Mouse (Mus musculus) ZHBTc4 (cell line): ENCODE measurements around the gene Ppp1r3e.

Experiments used
- DNase-seq: peaks from one replicate; pipeline ENCODE4 v3.0.0-alpha.2; 2011; ENCODE audit warnings: low read depth, low spot score

Ppp1r3e gene

DNA sequence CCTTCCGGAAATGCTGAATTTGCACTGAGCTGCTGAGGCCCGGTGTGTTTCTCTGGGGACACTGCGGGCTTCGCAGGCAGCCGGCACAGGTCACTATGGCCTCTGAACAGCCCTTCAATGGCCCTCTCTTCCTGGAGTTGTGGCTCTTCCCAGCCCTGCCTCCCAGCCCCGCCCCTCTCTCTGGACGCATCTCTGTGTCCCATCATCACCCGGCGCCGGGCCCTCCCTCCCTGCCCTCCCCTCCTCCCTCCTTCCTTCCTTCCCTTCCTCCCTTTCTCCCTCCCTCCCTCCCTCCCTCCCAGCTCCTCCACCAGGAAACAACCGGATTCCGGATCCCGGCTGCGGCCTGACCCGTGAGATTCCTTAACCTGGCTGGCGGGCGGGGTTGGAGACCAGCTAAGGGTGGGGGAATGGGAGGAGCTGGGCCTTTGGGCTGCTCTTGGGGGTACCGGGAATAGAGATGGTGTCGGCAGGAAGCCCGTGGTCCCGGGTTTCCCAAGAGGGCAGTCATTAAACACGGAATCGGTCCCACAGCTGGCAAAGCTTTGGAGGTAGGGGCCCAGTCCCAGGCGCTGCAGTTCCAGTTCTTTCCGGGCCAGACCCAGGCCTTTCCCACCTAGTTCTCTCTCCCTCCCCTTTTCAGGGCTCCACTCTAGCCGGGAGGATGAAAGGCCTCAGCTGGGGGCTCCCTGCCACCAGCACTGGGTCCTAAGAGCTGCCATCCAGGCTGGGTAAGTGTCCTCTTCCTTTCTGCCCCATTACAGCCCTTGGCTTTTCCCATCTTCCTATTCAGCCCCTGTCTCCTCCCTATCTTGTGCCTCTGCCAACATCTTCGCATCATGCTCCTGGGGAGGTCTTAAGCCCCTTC is 6.0 kb upstream of the Ppp1r3e start, which contains the start of the genes Bcl2l2 and Gm20521:
Bcl2l2 (plus strand) TSS at position 224 of the 868 bp plus-strand sequence.
Gm20521 (plus strand) TSS at position 288 of the 868 bp plus-strand sequence.
- peak; percentile 93 for DNase-seq

DNA sequence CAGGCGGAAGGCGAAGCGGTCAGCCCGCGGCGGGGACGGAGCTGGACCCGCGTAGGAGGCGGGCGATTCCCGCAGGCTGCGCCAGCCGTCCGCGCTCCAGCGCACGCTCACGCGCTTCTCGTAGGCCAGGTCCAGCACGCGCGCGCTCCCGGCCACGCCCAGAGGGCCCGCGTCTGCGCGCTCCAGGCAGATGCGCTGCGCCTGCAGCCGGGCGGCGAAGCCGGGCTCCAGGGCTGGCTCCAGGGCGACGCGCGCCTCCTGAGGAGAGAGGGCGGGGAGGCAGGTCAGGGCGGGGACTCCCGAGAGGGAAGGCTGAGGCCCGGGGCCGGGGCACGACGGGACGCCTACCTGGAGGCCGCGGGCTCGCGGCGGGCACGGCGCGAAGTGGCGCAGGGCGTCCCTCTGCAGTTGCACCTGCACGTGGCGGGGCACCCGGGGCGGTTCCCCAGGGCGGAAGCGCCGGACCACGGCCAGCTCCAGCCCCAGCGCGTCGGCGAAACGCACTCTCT is 757 bp downstream of the Ppp1r3e start:
- DNase-seq = peak; percentile 97

- peak; percentile 86 for DNase-seq
Measured at GRCm38 (mm10) chr14:54875844-54876538, 1.4 kb downstream of the Ppp1r3e start.

DNA sequence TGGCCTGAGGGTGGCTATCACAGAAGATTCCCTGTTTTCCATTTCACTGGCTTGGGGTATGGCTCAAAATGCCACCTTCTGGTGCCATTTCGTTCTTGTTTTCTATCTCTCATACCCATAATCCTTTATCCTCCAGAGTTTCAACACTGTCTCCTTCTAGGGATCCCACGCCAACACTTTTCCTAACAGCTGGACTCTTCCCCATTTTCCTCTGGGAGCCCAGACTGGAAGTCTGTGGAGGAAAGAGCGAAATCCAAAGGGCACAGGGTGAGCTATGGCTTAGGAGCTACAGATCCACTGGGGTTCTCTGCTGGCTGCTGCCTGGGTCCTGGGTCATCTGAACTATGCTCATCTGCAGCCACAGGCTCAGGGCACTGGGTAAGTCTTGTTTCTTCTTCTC is 3.2 kb downstream of the Ppp1r3e start:
- DNase-seq = no peak

- DNase-seq = no peak
Measured at GRCm38 (mm10) chr14:54870861-54871260, 6.5 kb downstream of the Ppp1r3e start, which contains the start of gene Homez. Homez (minus strand) TSS chr14:54870961.

DNA sequence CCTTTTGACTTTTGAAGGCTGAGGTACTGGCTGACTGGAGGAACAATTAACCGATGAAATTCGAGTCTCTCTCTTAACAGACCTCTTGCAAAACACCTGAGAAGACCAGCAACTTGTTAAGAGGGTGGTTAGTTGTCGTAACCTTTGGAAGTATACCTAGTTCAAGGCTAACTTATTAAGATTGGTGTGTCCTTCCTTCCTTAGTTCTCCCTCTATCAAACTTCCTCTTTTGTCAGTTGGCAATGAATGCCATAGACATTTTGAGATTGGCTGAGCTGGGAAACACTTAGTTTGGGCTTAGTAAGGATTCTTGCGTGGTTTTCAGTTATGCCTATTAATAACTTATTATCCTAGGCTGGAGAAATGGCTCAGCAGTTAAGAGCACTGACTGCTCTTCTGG is 9.3 kb downstream of the Ppp1r3e start:
- no peak for DNase-seq

- peak; percentile 82 for DNase-seq
Measured at GRCm38 (mm10) chr14:54866936-54867335, 10.4 kb downstream of the Ppp1r3e start.

DNA sequence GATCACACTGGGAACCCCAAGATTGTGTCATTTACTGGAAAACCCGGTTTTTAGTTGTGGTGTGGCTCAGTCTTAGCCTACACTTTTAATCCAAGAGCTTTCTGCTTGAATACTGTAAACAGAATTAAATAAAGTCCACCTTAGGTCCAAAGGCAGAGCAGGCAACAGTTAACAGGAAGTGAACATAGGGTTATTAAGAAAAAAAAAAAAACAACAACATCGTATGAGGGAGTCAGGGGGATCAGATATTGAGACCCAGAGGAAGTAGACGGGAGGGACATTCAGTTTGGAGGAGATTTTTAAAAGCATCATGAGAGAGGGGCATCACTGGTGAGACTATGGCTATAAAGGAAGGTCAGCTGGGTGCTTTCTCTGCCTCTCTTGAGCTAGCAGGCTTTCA is 11.1 kb downstream of the Ppp1r3e start:
- no peak for DNase-seq

GRCm38 (mm10) chr14:54865626-54866025 is 11.7 kb downstream of the Ppp1r3e start:
- no peak for DNase-seq

DNA sequence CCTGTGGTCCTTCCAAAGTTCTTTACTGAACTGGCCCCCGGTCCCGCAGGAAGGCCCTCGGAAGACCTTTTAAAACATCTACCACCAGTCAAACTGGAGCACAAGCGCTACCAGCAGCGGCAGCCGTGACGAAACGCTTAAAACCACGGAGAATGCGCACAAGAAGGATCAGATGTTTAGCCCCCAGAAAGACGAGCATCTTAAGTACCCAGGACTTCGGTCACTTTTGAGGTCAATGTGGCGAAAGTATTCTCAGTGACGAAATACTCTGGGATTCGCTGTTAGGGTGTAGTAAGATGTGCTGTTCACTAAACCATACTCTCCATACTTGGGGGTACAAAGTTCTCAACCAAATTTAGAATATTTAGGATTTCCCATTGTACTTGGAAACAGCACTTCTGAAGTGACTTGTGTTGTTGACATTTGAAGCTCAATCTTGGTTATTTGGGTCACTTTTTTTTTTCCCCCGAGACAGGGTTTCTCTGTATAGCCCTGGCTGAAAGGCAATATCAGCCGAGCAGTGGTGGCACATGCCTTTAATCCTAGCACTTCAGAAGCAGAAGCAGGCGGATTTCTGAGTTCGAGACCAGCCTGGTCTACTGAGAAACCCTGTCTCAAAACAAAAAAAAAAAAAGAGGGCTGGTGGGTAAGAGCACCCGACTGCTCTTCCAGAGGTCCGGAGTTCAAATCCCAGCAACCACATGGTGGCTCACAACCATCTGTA is 12.9 kb downstream of the Ppp1r3e start:
- no peak for DNase-seq

DNA sequence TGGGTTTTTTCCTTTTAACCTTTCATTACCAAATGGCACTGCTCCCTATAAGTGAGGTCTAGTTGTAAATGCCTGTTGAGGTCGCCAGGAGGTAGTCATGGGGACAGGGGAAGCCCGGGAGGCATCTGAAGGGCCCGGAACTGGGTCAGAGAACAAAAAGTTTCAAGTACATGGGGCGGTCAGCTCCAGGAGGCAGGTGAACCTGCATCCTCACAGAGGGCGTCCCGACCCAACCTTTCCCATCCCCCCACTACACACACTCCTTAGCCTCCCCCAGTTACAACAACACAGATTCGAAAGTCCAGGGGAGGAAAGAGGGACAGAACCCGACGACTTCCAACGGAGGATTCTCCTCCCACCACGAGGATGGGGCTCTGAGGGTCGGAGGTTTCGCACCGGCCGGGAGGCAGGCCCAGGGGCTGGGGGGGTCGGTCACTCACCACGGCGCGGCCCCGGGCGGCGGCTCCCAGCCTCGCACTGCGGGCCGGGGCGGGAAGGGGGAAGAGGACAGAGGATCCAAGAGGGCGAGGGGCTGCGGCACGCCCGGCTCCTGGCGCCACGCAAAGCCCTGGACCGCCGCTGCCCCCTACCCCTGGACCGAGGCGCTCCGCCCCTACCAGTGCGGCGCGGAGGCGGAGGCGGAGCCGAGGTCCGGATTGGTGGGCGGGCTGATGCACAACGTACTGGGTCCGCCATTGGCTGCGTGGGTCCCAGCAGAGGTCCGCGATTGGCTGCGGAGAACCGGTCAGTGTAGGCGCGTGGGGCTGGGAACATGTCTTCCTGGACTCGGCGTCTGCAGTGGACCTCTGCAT is 13.6 kb downstream of the Ppp1r3e start:
- DNase-seq = peak; percentile 90

DNA sequence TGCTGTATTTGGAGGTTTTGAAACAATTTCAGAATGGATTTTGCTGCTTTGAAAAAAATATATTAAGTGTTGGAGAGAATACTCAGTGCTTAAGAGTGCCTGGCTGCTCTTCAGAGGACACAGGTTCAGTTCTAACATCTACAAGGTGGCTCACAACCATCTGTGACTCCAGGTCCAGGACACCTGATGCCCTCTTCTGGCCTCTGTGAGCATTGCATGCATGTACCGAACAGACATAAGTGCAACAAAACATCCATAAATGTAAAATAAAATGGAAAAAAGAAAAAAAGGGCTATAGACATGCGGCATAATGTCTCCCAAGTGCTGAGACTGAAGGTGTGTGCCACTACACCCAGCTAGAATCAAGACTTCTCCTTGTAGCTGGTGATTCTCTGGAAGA is 16.8 kb downstream of the Ppp1r3e start:
- peak; percentile 66 for DNase-seq

- DNase-seq = no peak
Measured at GRCm38 (mm10) chr14:54857891-54858290, 19.5 kb downstream of the Ppp1r3e start.

GRCm38 (mm10) chr14:54856703-54857102 is 20.6 kb downstream of the Ppp1r3e start:
- DNase-seq = no peak

DNA sequence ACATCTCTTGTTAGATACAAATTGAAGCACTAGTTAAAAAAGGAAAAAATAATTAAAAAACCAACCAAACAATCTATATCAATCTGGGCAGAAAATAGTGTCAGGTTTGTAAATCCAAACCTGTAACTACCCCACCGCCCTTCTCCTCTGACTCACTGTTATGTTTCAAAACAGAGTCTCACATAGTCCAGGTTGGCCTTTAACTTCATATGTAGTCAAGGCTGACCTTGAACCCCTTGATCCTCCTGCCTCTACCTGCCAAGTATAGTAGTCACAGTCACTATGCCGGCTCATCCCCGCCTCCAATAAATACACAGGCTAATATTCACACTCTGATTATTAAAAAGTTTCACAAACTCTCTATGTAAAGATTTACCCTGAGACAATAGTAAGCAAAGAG is 21.6 kb downstream of the Ppp1r3e start:
- no peak for DNase-seq

DNA sequence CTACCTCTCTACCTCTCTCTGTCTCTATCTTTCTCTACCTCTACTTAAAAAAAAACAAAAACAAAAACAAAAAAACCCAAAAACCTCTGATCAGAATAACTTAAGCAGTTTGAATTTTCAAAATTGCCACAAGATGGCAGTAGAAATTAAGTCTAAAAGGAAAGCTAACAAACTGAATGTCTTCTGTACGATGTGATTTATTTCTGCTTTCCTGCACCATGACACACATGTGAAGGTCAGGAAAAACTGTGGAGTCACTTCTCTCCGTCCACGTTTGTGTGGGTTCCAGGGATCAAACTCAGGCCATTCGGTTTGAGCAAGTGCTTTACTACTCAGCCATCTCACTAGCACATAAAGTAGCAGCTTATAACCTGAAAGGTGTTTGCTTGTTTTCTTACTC is 33.9 kb downstream of the Ppp1r3e start:
- peak; percentile 52 for DNase-seq

GRCm38 (mm10) chr14:54823716-54824115 is 53.6 kb downstream of the Ppp1r3e start:
- no peak for DNase-seq
